Mouse (Mus musculus): Measurements from ENCODE around the gene Gm4181. TPM values are rescaled to one million over a fixed set of nuclear protein-coding genes. Genes with fewer than 3 reads are reported as not detected.
"Not testable (repeated sequence)": the region's sequence is repeated elsewhere in the genome, so short reads cannot be mapped to it uniquely, and the experiment has no call there.

Gm4181 gene
- not detected in 2 replicates for polyA plus RNA-seq (2014; fragmentation: Nextera tagmentation; extraction: Ambion mirVana)

DNA sequence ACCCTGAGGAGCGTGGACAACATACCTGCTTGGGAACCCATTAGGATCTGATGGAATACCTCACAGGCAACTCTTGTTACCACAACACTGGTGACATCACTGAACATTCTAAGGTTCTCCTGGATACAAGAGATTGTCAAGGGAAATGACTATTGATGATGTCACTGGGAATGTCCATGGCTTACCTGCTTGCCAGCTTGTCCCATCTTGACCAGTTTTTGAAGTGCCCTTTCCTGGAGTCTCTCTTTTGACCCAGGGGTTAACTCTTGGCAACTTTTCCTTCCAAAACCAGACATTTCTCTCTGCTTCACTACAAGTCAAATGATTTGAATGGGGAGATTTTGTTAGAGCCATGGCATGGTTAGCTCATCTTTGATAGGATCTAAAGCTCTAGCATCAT, at the start of gene Gm4181:
Gene Gm4181 (minus strand): TSS at position 101 of the 400 bp plus-strand sequence.
- WGBS, result 88% methylated on average over 1 of the region's 1 CpGs
- not testable (repeated sequence) for H3K4me2 ChIP-seq (ENCODE audit: low read length)

DNA sequence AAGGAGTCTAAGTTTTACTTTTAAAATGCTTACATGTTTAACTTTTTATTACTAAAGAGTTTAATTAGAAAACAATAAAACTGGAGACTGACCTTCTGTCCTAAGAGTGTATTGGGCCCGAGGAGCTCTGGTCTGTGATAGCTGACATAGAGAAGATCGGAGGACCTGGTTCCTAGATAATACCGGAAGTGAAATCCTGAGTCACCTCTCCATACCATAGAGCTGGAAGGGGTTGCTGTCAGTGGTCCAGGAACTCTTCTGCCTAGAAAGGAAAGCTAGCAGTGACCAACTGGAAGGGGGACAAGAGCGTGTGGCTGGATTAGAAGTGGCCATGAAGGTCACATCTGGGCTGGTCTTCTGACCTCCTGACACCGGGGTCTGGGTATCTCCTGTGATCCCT, 41.8 kb upstream of the Gm4181 start:
- Histone ChIP-seq H3K36me3 (ENCODE audit: control insufficient read depth, insufficient read depth, low read length) (no peaks in the 10 kb centered on the region), H3K4me1 (ENCODE audit: control insufficient read depth, insufficient read depth, low read length) (no peaks in the 10 kb centered on the region), H3K27me3 (replicated peaks; ENCODE audit: control insufficient read depth, insufficient read depth, low read length) (no peaks in the 10 kb centered on the region), H3K4me3 (ENCODE audit: low read depth, low read length) (no peak overlapping the region), H3K27ac (ENCODE audit: low read depth, low read length) (no peak overlapping the region), H3K9me3 (replicated peaks; ENCODE audit: control insufficient read depth, low read length) (no peaks in the 10 kb centered on the region), H3K4me2 (ENCODE audit: low read length) (no peak overlapping the region), H3K9ac (ENCODE audit: low read length) (no peak overlapping the region)
- ATAC-seq (no peak), DNase-seq (ENCODE audit: low spot score) (no peak)
- WGBS, result 90% methylated on average over 5 of the region's 5 CpGs

More for the DNA sequence above, at the start of gene Gm4181:
- not testable (repeated sequence) for H3K4me3 ChIP-seq (ENCODE audit: low read depth, low read length); DNase-seq (ENCODE audit: low spot score); ATAC-seq; H3K36me3 ChIP-seq (ENCODE audit: control insufficient read depth, insufficient read depth, low read length); H3K27ac ChIP-seq (ENCODE audit: low read depth, low read length); H3K9ac ChIP-seq (ENCODE audit: low read length); H3K4me1 ChIP-seq (ENCODE audit: control insufficient read depth, insufficient read depth, low read length); H3K9me3 ChIP-seq (replicated peaks; ENCODE audit: control insufficient read depth, low read length); H3K27me3 ChIP-seq (replicated peaks; ENCODE audit: control insufficient read depth, insufficient read depth, low read length)

DNA sequence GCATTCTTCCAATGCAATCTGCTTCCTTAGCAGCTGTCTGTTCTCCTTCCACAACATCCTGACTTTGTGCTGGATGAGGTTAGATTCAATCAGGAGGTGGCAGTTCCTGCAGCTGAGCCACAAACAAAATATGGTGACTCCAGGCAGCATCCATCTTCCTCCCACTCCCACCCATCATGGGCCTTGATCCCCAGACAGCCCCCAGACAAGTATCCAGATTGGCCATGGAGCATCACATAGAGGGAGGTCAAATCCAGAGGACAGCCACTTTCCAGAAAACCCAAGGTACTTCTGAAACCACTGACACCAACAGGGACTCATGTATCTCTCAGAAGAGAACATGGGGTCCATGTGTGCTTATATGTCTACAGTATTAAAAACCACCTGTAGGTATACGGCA, 3.0 kb downstream of the Gm4181 start:
- H3K27me3 ChIP-seq (replicated peaks; ENCODE audit: control insufficient read depth, insufficient read depth, low read length); H3K4me1 ChIP-seq (ENCODE audit: control insufficient read depth, insufficient read depth, low read length); H3K9ac ChIP-seq (ENCODE audit: low read length); H3K36me3 ChIP-seq (ENCODE audit: control insufficient read depth, insufficient read depth, low read length); H3K27ac ChIP-seq (ENCODE audit: low read depth, low read length); H3K9me3 ChIP-seq (replicated peaks; ENCODE audit: control insufficient read depth, low read length); H3K4me3 ChIP-seq (ENCODE audit: low read depth, low read length); ATAC-seq; DNase-seq (ENCODE audit: low spot score); H3K4me2 ChIP-seq (ENCODE audit: low read length): not testable (repeated sequence)
- WGBS, result 96% methylated on average over 1 of the region's 1 CpGs

DNA sequence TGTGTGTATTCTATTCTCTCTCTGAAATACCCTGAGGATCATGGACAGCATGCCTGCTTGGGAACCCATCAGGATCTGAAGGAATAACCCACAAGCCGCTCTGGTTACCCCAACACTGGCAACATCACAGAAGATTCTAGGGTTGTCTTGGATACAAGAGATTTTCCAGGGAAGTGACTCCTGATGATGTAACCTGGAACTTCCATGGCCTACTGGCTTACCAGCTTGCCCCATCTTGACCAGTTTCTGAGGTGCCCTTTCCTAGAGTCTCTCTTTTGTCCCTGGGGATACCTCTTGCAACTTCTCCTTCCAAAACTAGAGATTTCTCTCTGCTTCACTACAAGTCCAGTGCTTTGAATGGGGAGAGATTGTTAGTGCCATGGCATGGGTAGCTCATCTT, 24.3 kb downstream of the Gm4181 start, which contains the start of gene Gm17078:
Gene Gm17078 (minus strand): TSS at position 101 of the 400 bp plus-strand sequence.
- Histone ChIP-seq H3K36me3 (ENCODE audit: control insufficient read depth, insufficient read depth, low read length) (no peaks in the 10 kb centered on the region), H3K27me3 (replicated peaks; ENCODE audit: control insufficient read depth, insufficient read depth, low read length) (no peaks in the 10 kb centered on the region), H3K4me2 (ENCODE audit: low read length) (no peak within 1 kb of the TSS), H3K4me3 (ENCODE audit: low read depth, low read length) (no peak within 1 kb of the TSS), H3K4me1 (ENCODE audit: control insufficient read depth, insufficient read depth, low read length) (no peaks in the 10 kb centered on the region), H3K9ac (ENCODE audit: low read length) (no peak within 1 kb of the TSS), H3K9me3 (replicated peaks; ENCODE audit: control insufficient read depth, low read length) (no peaks in the 10 kb centered on the region), H3K27ac (ENCODE audit: low read depth, low read length) (no peak within 1 kb of the TSS)
- WGBS, result 82% methylated on average over 1 of the region's 1 CpGs
- no peak for ATAC-seq
- DNase-seq (ENCODE audit: low spot score), result no peak

DNA sequence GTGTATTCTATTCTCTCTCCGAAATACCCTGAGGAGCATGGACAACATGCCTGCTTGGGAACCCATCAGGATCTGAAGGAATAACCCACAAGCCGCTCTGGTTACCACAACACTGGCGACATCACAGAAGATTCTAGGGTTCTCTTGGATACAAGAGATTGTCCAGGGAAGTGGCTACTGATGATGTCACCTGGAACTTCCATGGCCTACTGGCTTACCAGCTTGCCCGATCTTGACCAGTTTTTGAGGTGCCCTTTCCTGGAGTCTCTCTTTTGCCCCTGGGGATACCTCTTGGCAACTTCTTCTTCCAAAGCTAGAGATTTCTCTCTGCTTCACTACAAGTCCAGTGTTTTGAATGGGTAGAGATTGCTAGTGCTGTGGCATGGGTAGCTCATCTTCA, 43.4 kb downstream of the Gm4181 start, which contains the start of gene Gm17174:
Gene Gm17174 (minus strand): TSS at position 101 of the 400 bp plus-strand sequence.
- H3K4me2 ChIP-seq (ENCODE audit: low read length); H3K4me3 ChIP-seq (ENCODE audit: low read depth, low read length): not testable (repeated sequence)

More for the DNA sequence above, 43.4 kb downstream of the Gm4181 start, which contains the start of gene Gm17174:
- H3K9me3 ChIP-seq (replicated peaks; ENCODE audit: control insufficient read depth, low read length); H3K27ac ChIP-seq (ENCODE audit: low read depth, low read length); H3K4me1 ChIP-seq (ENCODE audit: control insufficient read depth, insufficient read depth, low read length); DNase-seq (ENCODE audit: low spot score); H3K27me3 ChIP-seq (replicated peaks; ENCODE audit: control insufficient read depth, insufficient read depth, low read length); H3K36me3 ChIP-seq (ENCODE audit: control insufficient read depth, insufficient read depth, low read length); H3K9ac ChIP-seq (ENCODE audit: low read length); ATAC-seq: not testable (repeated sequence)
- WGBS, result 92% methylated on average over 4 of the region's 4 CpGs

Other genes with a start within 250 kb of the Gm4181 start
- gene Vmn2r88, start 224.8 kb downstream of the Gm4181 start, polyA plus RNA-seq (2014; fragmentation: Nextera tagmentation; extraction: Ambion mirVana), result not detected in 2 replicates
- not detected in 2 replicates for gene Vmn2r89, start 183.8 kb downstream of the Gm4181 start, polyA plus RNA-seq (2014; fragmentation: Nextera tagmentation; extraction: Ambion mirVana)
- not detected in 2 replicates for gene Gm5622, start 82.9 kb downstream of the Gm4181 start, polyA plus RNA-seq (2014; fragmentation: Nextera tagmentation; extraction: Ambion mirVana)
- not detected in 2 replicates for gene Gm17175, start 61.6 kb downstream of the Gm4181 start, polyA plus RNA-seq (2014; fragmentation: Nextera tagmentation; extraction: Ambion mirVana)
- gene Gm17174, start 43.5 kb downstream of the Gm4181 start, polyA plus RNA-seq (2014; fragmentation: Nextera tagmentation; extraction: Ambion mirVana), result not detected in 2 replicates
- gene Gm17078, start 24.4 kb downstream of the Gm4181 start, polyA plus RNA-seq (2014; fragmentation: Nextera tagmentation; extraction: Ambion mirVana), result not detected in 2 replicates
- gene Gm17079, start 59.8 kb upstream of the Gm4181 start, polyA plus RNA-seq (2014; fragmentation: Nextera tagmentation; extraction: Ambion mirVana), result not detected in 2 replicates
- not detected in 2 replicates for gene Gm5800, start 81.5 kb upstream of the Gm4181 start, polyA plus RNA-seq (2014; fragmentation: Nextera tagmentation; extraction: Ambion mirVana)
- gene Ang4, start 137.9 kb upstream of the Gm4181 start, polyA plus RNA-seq (2014; fragmentation: Nextera tagmentation; extraction: Ambion mirVana), result not detected in 2 replicates
- gene AY358078, start 164.4 kb upstream of the Gm4181 start, polyA plus RNA-seq (2014; fragmentation: Nextera tagmentation; extraction: Ambion mirVana), result not detected in 2 replicates
- gene Ear6, start 218.0 kb upstream of the Gm4181 start, polyA plus RNA-seq (2014; fragmentation: Nextera tagmentation; extraction: Ambion mirVana), result not detected in 2 replicates
- gene Mettl17, start 249.2 kb upstream of the Gm4181 start, polyA plus RNA-seq (2014; fragmentation: Nextera tagmentation; extraction: Ambion mirVana), result 64.7 and 64.9 TPM in 2 replicates

All from forebrain, embryonic 14.5 days (tissue).